10 mouse cellular contexts compared by ENCODE assay signal in the genomic region with DNA sequence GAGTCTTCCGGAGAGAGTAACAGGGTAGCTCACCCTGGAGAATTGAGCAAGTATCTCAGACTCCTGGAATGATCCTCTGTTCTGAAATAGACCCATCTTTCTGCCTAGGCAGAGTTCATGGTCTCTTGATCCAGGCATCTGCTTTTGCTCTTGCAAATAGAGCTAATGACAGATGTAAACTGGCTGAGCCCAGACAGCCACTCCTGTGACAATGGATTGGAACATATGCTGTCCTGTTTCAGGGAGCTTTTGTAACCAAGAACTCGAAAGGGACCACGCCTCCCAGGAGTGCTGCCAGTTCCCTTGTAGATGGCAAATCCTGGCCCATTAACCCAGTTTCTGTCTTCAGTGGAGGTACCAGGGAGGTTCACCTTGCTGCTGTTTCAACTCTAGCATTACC. TPM values are rescaled to one million over a fixed set of nuclear protein-coding genes. Genes with fewer than 3 reads are reported as not detected.
DNase-seq lines count a peak whose midpoint lies in the region; ATAC-seq lines count a peak whose summit lies in the region.
"Had no signal": no experiment of that assay in that cellular context is flagged by ENCODE, and none has a peak within 500 bp of the region (broad histone marks: within the 10 kb centered on the region; RNA-seq: fewer than 3 reads in every experiment).

No protein-coding gene starts in this region.

- 70% methylated on average over 3 of the region's 3 CpGs for WGBS in kidney, embryonic 16.5 days
- WGBS in embryonic facial prominence, embryonic 13.5 days, result 32% methylated on average over 3 of the region's 3 CpGs

- no peak overlapping the region for H3K4me3 ChIP-seq in kidney, embryonic 16.5 days (ENCODE audit: low read length)
- no peak overlapping the region for H3K4me3 ChIP-seq in embryonic facial prominence, embryonic 13.5 days
- H3K4me3 ChIP-seq: kidney, embryonic 15.5 days; liver, embryonic 15.5 days had no signal

- 0 out of 2 replicates have a peak, but pooled peaks have one; percentile 52 for ATAC-seq in cerebellum, adult (ENCODE audit: insufficient number of reproducible peaks, low FRiP score, low TSS enrichment)
- no peak for ATAC-seq in kidney, embryonic 16.5 days (ENCODE audit: low FRiP score, low TSS enrichment)
- ATAC-seq in embryonic facial prominence, embryonic 13.5 days (ENCODE audit: insufficient number of reproducible peaks, insufficient read depth, low FRiP score, low TSS enrichment, low read depth), result no peak
- no peak for ATAC-seq in CD4-positive, CD25-positive, alpha-beta regulatory T cell, adult 4 months

- H3K27me3 ChIP-seq in kidney, embryonic 16.5 days (ENCODE audit: insufficient read depth, low read length), result no peaks in the 10 kb centered on the region
- no peaks in the 10 kb centered on the region for H3K27me3 ChIP-seq in embryonic facial prominence, embryonic 13.5 days
- H3K27me3 ChIP-seq: kidney, embryonic 15.5 days; liver, embryonic 15.5 days had no signal

- DNase-seq in cerebellum, postnatal 4 days (ENCODE audit: low spot score in 2 of 2), result no peak
- peak; percentile 43 to 51 for DNase-seq in kidney, postnatal 25 days
- peak; percentile 87 for DNase-seq in lung, postnatal 36 days
- DNase-seq in spleen, postnatal 14 days (ENCODE audit: low spot score in 2 of 2), result no peak

- H3K4me2 ChIP-seq in kidney, embryonic 16.5 days (replicated peaks; ENCODE audit: low read depth, low read length), result no peak overlapping the region
- no peak overlapping the region for H3K4me2 ChIP-seq in embryonic facial prominence, embryonic 13.5 days
- H3K4me2 ChIP-seq: kidney, embryonic 15.5 days; liver, embryonic 15.5 days had no signal

- peaks cover 40% of the 10 kb centered on the region for H3K4me1 ChIP-seq in kidney, embryonic 16.5 days (ENCODE audit: insufficient read depth, low read length)
- H3K4me1 ChIP-seq in embryonic facial prominence, embryonic 13.5 days, result peaks cover 82% of the 10 kb centered on the region

- 0 out of 2 replicates have a peak, but pooled peaks cover 7% of the 10 kb centered on the region for H3K36me3 ChIP-seq in kidney, embryonic 16.5 days (ENCODE audit: insufficient read depth, low read length)
- 0 out of 2 replicates have a peak, but pooled peaks cover 2% of the 10 kb centered on the region for H3K36me3 ChIP-seq in embryonic facial prominence, embryonic 13.5 days
- H3K36me3 ChIP-seq: liver, embryonic 15.5 days had no signal

- no peaks in the 10 kb centered on the region for H3K9me3 ChIP-seq in kidney, embryonic 16.5 days (ENCODE audit: low read length)
- no peaks in the 10 kb centered on the region for H3K9me3 ChIP-seq in embryonic facial prominence, embryonic 13.5 days
- H3K9me3 ChIP-seq: kidney, embryonic 15.5 days; liver, embryonic 15.5 days had no signal

- no peak overlapping the region for H3K9ac ChIP-seq in kidney, embryonic 16.5 days (replicated peaks; ENCODE audit: low read length)
- no peak overlapping the region for H3K9ac ChIP-seq in embryonic facial prominence, embryonic 13.5 days
- H3K9ac ChIP-seq: kidney, embryonic 15.5 days; liver, embryonic 15.5 days had no signal

- no peak overlapping the region for H3K27ac ChIP-seq in kidney, embryonic 16.5 days (ENCODE audit: low read length)
- peak overlapping the region; percentile 22; the same call in 1 of the 2 replicates for H3K27ac ChIP-seq in embryonic facial prominence, embryonic 13.5 days
- H3K27ac ChIP-seq: liver, embryonic 15.5 days had no signal

RNA-seq across cellular contexts. Expression of a gene that starts 56.8 kb away (rescaled TPM):
- 33.2 and 37.7 TPM in 2 replicates for polyA plus RNA-seq in kidney, embryonic 16.5 days (2015; fragmentation: Nextera tagmentation; extraction: Ambion mirVana)
- 27.9 and 30.4 TPM in 2 replicates for polyA plus RNA-seq in embryonic facial prominence, embryonic 13.5 days (2015; fragmentation: Nextera tagmentation; extraction: Ambion mirVana)
- polyA plus RNA-seq in CD4-positive, CD25-positive, alpha-beta regulatory T cell, adult 4 months (2017; shearing (Covaris generic)), result under 1 TPM; 0.30 to 0.75 TPM

Comparison
In these comparisons a context has a peak if more than half of its experiments do, and no peak if none do; other contexts are left out.
1. DNase-seq: peak in kidney, postnatal 25 days (2 of 2) and lung, postnatal 36 days (single experiment); none in cerebellum, postnatal 4 days (0 of 2) and spleen, postnatal 14 days (0 of 2).
2. RNA of a gene that starts 56.8 kb away (polyA plus RNA-seq): 33.2 to 37.7 TPM in kidney, embryonic 16.5 days and 27.9 to 30.4 TPM in embryonic facial prominence, embryonic 13.5 days; 0.30 to 0.75 TPM in CD4-positive, CD25-positive, alpha-beta regulatory T cell, adult 4 months; every median in the first group is over 10 times any median in the second.